Mouse (Mus musculus): ENCODE results near the gene 2010111I01Rik.

- no peak for TF ChIP-seq CTCF (IDR thresholded peaks at IDR 0.05; ENCODE audit: low read depth)
- no peak for TF ChIP-seq EP300 (IDR thresholded peaks at IDR 0.05; ENCODE audit: low read depth)
Measured at GRCm38 (mm10) chr13:63255519-63256011, 290.9 kb downstream of the 2010111I01Rik start.

Data from liver, embryonic 14.5 days (tissue).